Mouse (Mus musculus): ENCODE data around the gene Igf1r. TPM values are rescaled to one million over a fixed set of nuclear protein-coding genes. Genes with fewer than 3 reads are reported as not detected.

The Igf1r gene
- polyA plus RNA-seq, 1 experiment from 2014 or later, result 15.9 TPM

DNA sequence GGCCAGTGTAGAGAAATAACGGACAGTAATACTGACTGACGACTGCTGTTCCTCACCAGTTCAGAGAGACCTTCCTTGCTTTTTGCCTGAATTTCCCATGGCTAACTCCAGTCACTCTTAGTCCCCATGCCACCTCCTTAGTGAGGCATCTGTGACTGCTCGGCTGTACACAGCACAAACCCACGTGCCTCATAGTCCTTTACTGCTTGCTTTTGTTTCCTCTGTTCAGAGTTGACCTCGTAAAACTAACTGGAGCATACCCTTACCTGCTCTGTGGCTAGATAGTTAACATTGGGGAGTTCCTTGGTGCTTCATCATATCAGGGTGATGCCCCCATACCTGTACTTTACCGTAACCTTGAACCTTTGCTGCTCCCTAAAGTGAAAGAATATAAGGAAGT is 143.8 kb downstream of the Igf1r start:
- H3K27ac ChIP-seq (ENCODE audit: low read length), result no peak overlapping the region
- H3K4me1 ChIP-seq (ENCODE audit: insufficient read depth, low read depth, low read length), result peaks cover 11% of the 10 kb centered on the region; the same call in 1 of the 2 replicates
- ATAC-seq, result no peak
- no peak overlapping the region for H3K9ac ChIP-seq (replicated peaks; ENCODE audit: low read depth)
- DNase-seq (ENCODE audit: low spot score), result no peak
- no peaks in the 10 kb centered on the region for H3K36me3 ChIP-seq (ENCODE audit: insufficient read depth, low read length)
- H3K9me3 ChIP-seq (ENCODE audit: low read length), result no peaks in the 10 kb centered on the region
- no peak for TF ChIP-seq EP300 (IDR thresholded peaks at IDR 0.05)
- TF ChIP-seq CTCF (IDR thresholded peaks at IDR 0.05), result no peak
- H3K27me3 ChIP-seq (replicated peaks; ENCODE audit: insufficient read depth, low read length), result no peaks in the 10 kb centered on the region
- no peak overlapping the region for H3K4me3 ChIP-seq (ENCODE audit: low read depth, low read length)
- no peak overlapping the region for H3K4me2 ChIP-seq (replicated peaks; ENCODE audit: low read depth, low read length)
- WGBS, result 82% methylated on average over 6 of the region's 6 CpGs

DNA sequence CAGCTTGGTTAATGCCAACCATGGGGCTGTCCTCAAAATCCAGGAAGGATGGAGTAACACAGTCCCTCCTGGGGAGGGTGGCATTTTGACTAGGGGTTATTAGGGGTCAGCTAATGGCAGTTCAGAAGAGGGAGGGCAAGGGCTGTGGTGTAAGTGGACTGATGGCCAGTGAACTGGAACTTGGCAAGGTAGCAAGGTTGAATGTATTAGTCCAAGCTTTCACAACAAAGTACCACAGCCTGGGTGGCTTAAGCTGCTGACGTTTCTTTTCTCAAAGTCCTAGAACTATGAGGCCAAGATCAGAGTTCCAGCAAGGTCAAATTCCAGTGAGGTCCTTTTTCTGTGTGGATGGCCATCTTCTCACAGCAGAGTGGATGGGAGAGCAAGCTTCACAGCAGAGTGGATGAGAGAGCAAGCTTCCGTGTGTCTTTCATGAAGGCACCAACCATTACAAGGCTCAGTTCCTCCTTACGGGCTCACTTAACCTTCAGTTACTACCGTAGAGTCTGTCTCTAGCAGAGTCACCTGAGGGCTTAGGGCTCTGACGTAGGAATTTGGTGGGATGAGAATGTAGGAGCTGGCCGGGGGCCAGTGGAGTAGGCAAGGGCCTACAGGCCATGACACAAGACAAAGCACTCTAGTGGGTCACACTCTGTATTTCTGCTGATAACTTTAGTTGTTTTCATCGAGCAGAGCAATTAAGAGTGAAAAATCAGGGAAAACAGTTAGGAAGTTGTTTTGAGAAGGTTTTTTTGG is 144.6 kb downstream of the Igf1r start:
- WGBS, result 84% methylated on average over 7 of the region's 7 CpGs
- Histone ChIP-seq H3K27me3 (replicated peaks; ENCODE audit: insufficient read depth, low read length) (no peaks in the 10 kb centered on the region), H3K36me3 (ENCODE audit: insufficient read depth, low read length) (no peaks in the 10 kb centered on the region), H3K4me2 (replicated peaks; ENCODE audit: low read depth, low read length) (no peak overlapping the region), H3K9ac (replicated peaks; ENCODE audit: low read depth) (no peak overlapping the region), H3K4me1 (ENCODE audit: insufficient read depth, low read depth, low read length) (peaks cover 15% of the 10 kb centered on the region; the same call in 1 of the 2 replicates), H3K9me3 (ENCODE audit: low read length) (no peaks in the 10 kb centered on the region), H3K27ac (ENCODE audit: low read length) (no peak overlapping the region), H3K4me3 (ENCODE audit: low read depth, low read length) (no peak overlapping the region)
- TF ChIP-seq EP300 (IDR thresholded peaks at IDR 0.05) (no peak), CTCF (IDR thresholded peaks at IDR 0.05) (no peak)
- ATAC-seq (no peak), DNase-seq (ENCODE audit: low spot score) (no peak)

DNA sequence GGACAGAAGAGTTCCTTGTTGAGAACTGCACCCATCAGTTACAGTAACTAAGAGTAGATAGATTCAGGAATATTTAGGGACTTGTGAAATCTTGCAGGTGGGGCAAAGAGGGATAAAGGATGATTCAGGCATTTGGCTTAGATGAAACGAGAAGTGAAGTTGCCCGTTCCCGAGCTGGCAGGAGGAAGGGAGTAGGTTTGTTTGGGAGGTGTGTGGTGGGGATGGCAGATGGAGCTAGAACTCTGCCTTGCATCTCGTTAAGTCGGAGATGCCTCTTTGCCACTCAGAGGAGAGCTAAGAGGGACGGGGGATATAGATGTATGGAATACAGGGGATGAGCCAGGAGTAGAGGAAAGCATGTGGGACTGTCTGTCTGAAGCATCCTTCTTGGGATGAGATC is 145.5 kb downstream of the Igf1r start:
- TF ChIP-seq EP300 (IDR thresholded peaks at IDR 0.05) (no peak), CTCF (IDR thresholded peaks at IDR 0.05) (no peak)
- H3K4me3 ChIP-seq (ENCODE audit: low read depth, low read length), result no peak overlapping the region
- no peaks in the 10 kb centered on the region for H3K27me3 ChIP-seq (replicated peaks; ENCODE audit: insufficient read depth, low read length)
- no peaks in the 10 kb centered on the region for H3K9me3 ChIP-seq (ENCODE audit: low read length)
- peaks cover 24% of the 10 kb centered on the region; the same call in 1 of the 2 replicates for H3K4me1 ChIP-seq (ENCODE audit: insufficient read depth, low read depth, low read length)
- H3K36me3 ChIP-seq (ENCODE audit: insufficient read depth, low read length), result no peaks in the 10 kb centered on the region
- no peak overlapping the region for H3K9ac ChIP-seq (replicated peaks; ENCODE audit: low read depth)
- H3K4me2 ChIP-seq (replicated peaks; ENCODE audit: low read depth, low read length), result no peak overlapping the region
- WGBS, result 95% methylated on average over 6 of the region's 6 CpGs
- no peak for ATAC-seq
- no peak for DNase-seq (ENCODE audit: low spot score)
- no peak overlapping the region for H3K27ac ChIP-seq (ENCODE audit: low read length)

DNA sequence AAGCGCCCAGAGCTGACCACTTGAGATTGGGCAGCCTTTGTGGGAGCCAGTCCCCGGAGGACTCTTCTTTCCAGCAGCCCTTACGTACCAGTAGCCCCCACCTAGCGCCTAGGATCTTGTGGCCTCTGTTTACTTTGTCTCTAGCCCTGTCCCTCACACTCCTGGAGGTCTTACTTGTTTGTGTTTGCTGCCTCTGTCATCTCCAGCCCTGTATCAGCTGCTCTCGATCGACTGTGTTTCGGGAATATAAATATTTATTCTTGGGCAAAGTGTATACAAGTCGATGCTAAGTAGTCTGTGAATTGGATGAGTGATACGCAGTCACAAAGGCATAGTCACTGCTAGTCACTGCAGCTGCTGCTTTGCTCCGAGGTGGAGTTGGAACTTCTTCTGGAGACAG is 147.8 kb downstream of the Igf1r start:
- DNase-seq (ENCODE audit: low spot score), result peak; percentile 47
- 25% methylated on average over 10 of the region's 10 CpGs for WGBS
- H3K36me3 ChIP-seq (ENCODE audit: insufficient read depth, low read length), result no peaks in the 10 kb centered on the region
- TF ChIP-seq CTCF (IDR thresholded peaks at IDR 0.05) (no peak), EP300 (IDR thresholded peaks at IDR 0.05) (no peak)
- no peak overlapping the region for H3K4me3 ChIP-seq (ENCODE audit: low read depth, low read length)
- H3K9ac ChIP-seq (replicated peaks; ENCODE audit: low read depth), result no peak overlapping the region
- H3K27me3 ChIP-seq (replicated peaks; ENCODE audit: insufficient read depth, low read length), result no peaks in the 10 kb centered on the region
- no peaks in the 10 kb centered on the region for H3K9me3 ChIP-seq (ENCODE audit: low read length)
- peak; percentile 61 for ATAC-seq
- no peak overlapping the region for H3K27ac ChIP-seq (ENCODE audit: low read length)
- no peak overlapping the region for H3K4me2 ChIP-seq (replicated peaks; ENCODE audit: low read depth, low read length)
- H3K4me1 ChIP-seq (ENCODE audit: insufficient read depth, low read depth, low read length), result peaks cover 30% of the 10 kb centered on the region; the same call in 1 of the 2 replicates

DNA sequence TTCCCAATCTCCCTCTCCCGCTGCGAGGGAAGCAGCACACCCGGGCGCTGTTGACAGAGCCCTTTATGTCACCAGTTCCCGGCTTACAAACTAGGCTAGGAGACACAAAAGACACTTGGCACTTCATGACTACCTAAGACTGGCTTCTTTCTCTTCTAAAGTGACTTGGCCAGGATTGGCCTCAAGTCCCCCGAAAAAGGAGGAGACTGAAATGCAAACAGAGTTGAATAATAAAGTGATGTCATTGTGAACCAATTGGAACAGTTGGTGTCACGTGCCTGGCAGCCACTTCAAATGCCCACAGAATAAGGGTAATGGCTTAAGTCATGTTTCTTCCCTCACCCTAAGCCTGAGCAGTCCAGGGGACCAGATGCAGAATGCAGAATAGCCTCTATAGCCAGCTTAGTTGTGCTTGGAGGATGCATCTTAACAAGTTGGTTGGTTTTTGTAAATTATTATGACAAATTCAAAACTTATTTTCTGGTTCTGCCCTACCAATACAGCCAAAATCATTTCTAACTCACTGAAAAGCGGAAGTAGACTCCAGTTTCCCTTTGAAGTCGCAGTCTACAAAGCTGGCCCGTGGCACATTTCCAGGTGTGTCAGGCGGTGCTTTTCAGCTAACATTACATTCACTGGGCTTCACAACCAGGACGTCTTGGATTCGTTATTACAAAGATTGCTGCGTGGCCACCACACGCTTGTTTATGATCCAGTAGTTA is 150.0 kb downstream of the Igf1r start:
- Histone ChIP-seq H3K4me2 (replicated peaks; ENCODE audit: low read depth, low read length) (no peak overlapping the region), H3K27ac (ENCODE audit: low read length) (peak overlapping the region; percentile 34; the same call in 1 of the 2 replicates), H3K9ac (replicated peaks; ENCODE audit: low read depth) (no peak overlapping the region), H3K27me3 (replicated peaks; ENCODE audit: insufficient read depth, low read length) (no peaks in the 10 kb centered on the region), H3K36me3 (ENCODE audit: insufficient read depth, low read length) (no peaks in the 10 kb centered on the region), H3K4me1 (ENCODE audit: insufficient read depth, low read depth, low read length) (peaks cover 33% of the 10 kb centered on the region; the same call in 1 of the 2 replicates), H3K9me3 (ENCODE audit: low read length) (no peaks in the 10 kb centered on the region), H3K4me3 (ENCODE audit: low read depth, low read length) (no peak overlapping the region)
- 38% methylated on average over 15 of the region's 15 CpGs for WGBS
- TF ChIP-seq CTCF (IDR thresholded peaks at IDR 0.05), result no peak
- TF ChIP-seq EP300 (IDR thresholded peaks at IDR 0.05), result no peak
- DNase-seq (ENCODE audit: low spot score) (peak; percentile 59), ATAC-seq (peak; percentile 46)

DNA sequence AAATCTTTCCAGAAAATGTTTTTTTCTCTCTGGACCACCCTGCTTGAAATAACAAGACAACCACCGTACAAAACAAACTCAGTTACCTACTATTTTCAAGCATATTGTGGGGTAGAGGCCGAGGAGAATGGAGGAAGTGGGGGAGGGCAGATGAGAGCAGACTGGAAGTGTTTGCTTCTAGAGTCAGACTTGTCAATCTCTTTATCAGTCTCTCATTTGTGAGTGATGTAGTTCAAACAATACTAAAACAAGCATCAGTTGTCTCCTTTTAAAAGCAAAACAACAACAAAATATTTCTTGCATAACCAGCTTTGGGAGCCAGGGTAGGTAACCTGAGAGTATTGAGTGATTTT is 150.5 kb downstream of the Igf1r start:
- TF ChIP-seq CTCF (IDR thresholded peaks at IDR 0.05), result no peak
- TF ChIP-seq EP300 (IDR thresholded peaks at IDR 0.05), result no peak
- Histone ChIP-seq H3K4me1 (ENCODE audit: insufficient read depth, low read depth, low read length) (peaks cover 33% of the 10 kb centered on the region; the same call in 1 of the 2 replicates), H3K4me2 (replicated peaks; ENCODE audit: low read depth, low read length) (no peak overlapping the region), H3K36me3 (ENCODE audit: insufficient read depth, low read length) (no peaks in the 10 kb centered on the region), H3K4me3 (ENCODE audit: low read depth, low read length) (no peak overlapping the region), H3K27me3 (replicated peaks; ENCODE audit: insufficient read depth, low read length) (no peaks in the 10 kb centered on the region), H3K9me3 (ENCODE audit: low read length) (no peaks in the 10 kb centered on the region), H3K9ac (replicated peaks; ENCODE audit: low read depth) (no peak overlapping the region), H3K27ac (ENCODE audit: low read length) (peak overlapping the region; percentile 34; the same call in 1 of the 2 replicates)
- ATAC-seq (no peak), DNase-seq (ENCODE audit: low spot score) (no peak)
- 15% methylated on average over 2 of the region's 2 CpGs for WGBS
